Mouse (Mus musculus): Measurements from ENCODE around the gene Vsir.

Gene Vsir

DNA sequence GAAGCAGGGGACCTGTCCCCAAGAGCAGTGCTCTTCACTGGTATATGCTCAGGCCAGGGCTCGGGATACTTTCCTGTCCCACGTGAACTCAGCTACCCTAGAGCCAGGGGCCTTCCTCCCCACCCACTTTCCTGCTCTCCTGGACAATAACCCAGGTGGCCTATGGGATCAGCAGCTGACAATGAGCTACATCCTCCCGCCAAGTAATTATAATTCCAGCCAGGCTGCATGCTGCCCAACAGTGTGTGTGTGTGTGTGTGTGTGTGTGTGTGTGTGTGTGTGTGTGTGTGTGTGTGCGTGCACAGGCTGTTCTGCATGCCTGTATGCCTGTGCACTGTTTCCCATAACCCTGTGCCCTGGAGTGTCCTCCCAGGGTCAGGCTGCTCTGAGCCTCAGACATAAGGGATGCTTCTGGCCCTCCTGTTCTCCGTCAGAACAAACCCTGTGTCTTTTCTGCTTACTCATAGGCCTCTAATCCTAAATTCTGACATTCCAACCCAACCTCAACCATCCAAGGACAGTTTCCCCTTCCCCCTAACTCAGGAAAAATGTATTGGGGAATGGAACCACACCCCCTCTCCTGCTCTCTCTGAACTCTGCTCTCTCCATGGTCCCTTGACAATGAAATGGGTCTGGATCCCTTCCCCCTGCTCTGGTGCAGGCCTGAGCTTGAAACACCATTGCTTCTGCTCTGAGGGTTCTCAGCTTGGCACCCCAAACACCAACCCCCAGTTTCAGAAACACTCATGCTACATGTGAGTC lies 6.8 kb downstream of the Vsir start:
- no peak for DNase-seq (ENCODE audit: low spot score in 2 of 2)

DNA sequence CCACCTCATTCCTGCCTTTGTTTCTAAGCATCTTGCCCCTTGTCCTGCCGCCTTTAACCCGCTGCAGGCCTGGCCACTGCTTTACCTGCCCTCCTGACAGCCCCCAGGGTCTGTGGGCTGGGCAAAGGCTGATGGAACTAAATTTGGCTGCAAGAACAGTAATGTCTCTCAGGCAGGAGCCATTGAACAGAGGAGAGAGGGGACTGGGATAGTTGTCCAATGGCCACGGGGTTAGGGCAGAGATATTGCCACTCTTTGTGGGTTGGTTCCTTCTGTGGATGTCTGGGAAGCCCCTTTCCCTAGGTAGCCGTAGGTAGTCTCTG lies 7.3 kb downstream of the Vsir start:
- no peak for DNase-seq (ENCODE audit: low spot score in 2 of 2)

DNA sequence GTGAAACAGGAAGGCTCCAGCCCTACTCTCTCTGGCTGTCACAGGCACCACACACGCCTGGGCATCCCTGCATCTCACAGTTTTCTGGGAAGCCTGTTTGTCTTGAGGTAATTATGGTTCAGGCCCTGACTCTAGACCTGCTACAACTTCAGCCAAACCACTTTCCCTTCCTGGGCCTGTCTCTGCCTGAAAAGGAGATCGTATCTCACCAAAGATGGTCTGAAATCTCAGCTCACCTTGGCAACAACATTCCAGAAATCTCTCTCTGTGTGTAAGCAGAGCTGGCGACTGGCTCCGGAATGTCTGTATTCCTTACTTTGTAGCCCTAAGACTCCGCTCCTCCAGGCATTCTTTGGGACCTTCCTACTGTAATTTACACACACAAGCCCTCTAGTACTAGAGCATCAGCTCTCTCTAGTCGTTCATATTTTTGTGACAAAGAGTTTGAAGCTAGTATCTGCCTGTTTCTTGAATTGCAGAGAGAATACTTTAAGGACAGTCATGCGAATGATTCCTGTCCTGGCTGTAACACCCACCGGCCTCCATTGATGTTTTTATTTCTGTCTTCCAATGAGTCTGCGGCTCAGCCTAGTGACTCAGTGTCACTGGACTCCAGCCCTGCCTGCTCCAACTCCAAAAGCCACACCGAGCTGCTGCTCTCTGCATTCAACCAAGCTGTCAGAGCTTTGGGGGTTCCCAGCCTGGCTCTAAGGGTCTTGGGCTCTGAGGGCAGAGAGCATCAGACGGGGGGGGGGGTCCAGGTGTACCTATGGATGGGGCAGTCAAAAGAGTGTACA lies 8.4 kb downstream of the Vsir start:
- DNase-seq (ENCODE audit: low spot score in 2 of 2): no peak

DNA sequence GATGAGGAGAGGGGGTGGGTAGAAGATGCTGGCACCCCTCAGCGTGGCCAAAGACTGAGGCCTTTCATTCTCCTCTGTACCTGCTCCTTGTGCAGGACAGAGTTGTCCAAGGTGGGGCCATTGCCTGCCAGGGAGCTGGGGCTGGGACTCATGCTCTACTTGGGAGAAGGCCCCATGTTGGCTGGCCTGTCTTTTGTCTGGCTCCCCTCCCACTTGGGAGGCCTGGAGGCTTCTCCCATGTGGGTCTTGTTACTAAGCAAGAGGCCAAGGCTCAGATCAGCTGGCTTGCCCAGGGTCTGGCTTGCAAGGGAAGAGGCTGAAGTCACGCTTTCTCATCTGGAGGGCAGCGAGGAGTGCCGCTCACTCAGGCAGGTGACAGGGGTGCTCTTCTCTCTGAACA lies 10.8 kb downstream of the Vsir start:
- no peak for DNase-seq (ENCODE audit: low spot score in 2 of 2)

DNA sequence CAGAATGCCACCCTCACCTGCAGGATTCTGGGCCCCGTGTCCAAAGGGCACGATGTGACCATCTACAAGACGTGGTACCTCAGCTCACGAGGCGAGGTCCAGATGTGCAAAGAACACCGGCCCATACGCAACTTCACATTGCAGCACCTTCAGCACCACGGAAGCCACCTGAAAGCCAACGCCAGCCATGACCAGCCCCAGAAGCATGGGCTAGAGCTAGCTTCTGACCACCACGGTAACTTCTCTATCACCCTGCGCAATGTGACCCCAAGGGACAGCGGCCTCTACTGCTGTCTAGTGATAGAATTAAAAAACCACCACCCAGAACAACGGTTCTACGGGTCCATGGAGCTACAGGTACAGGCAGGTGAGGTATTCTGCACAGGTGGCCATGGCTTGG lies 11.2 kb downstream of the Vsir start:
- DNase-seq (ENCODE audit: low spot score in 2 of 2): no peak

DNA sequence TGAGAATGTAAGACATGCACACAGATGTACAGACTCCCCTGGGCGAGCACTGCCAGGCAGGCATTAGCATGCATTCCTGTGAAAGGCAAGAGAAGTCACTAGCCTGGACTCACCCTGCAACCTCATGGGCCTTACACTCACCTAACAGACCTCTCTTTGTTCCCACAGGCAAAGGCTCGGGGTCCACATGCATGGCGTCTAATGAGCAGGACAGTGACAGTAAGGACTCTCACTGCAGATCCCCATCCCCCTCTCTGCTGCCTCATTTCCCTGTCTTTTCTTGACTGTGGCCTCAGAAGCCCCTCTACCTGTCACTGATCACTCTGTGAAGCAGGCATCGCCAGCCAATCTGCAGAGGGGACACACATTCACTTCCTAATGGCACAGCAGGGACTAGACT lies 12.1 kb downstream of the Vsir start:
- no peak for DNase-seq (ENCODE audit: low spot score in 2 of 2)

DNA sequence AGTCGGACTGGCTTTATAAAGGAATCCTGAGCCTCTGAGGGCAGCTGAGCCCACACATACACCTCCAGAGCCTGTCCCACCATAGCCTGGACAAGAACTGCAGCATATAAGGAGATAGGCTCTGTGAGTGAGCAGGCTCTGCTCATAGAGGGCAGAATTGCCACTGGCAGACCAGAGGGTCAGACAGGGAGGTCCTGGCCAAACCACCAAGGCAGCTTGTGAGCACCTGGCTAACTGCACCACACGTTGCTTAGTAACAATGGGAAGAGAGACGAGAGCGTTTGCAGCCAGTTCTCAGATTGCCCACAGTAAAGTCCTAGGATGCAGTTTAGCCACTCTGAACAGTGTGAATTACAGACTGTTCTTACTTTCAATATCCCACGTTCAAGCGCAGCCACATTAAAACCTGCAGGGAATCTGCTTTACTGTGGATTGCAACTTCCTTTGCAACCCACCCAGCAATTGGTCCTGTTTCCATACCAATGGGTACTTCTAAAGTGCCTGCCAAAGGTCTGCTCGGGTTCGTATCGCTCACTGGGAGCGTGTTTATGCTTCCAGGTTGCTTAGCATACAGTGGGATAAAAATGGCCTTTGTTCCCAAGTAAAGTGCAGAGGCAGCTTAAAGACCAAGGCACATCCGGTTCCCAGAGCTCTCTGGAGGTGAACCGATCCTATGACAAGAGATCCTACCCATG lies 15.1 kb downstream of the Vsir start:
- no peak for DNase-seq (ENCODE audit: low spot score in 2 of 2)

DNA sequence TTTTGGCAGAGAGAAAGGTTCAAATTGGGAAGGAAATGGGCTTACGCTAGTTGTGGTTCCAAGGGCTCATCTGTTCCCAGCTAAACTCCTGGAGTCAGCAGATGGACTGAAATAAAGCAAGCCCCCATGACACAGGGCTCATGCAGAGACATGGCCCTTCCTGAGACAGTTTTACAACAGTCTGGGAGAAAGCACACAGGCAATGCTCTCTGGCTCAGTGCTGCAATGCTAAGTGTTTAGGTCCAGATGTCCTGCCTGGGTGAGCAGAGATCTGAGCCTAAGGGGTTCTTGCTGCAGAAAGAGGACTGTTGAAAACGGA lies 15.6 kb downstream of the Vsir start:
- DNase-seq (ENCODE audit: low spot score in 2 of 2): no peak

DNA sequence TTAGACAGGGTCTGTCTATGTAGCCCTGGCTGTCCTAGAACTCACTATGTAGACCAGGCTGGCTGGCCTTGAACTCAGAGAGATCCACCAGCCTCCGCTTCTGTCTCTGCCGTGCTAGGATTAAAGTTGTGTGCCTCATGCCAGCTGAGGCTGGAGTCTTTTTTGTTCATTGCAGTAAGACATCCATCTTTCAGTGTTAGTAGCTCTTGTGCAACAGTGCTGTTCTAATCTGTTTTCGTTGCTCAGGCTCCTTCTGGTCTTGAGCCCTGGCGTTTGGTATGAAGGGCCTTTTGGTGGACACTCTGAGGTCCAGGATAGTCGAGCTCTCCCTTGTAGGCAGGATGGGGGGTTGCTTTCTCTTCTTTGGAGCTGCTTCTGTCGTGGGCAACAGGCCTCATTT lies 16.8 kb downstream of the Vsir start:
- no peak for DNase-seq (ENCODE audit: low spot score in 2 of 2)

DNA sequence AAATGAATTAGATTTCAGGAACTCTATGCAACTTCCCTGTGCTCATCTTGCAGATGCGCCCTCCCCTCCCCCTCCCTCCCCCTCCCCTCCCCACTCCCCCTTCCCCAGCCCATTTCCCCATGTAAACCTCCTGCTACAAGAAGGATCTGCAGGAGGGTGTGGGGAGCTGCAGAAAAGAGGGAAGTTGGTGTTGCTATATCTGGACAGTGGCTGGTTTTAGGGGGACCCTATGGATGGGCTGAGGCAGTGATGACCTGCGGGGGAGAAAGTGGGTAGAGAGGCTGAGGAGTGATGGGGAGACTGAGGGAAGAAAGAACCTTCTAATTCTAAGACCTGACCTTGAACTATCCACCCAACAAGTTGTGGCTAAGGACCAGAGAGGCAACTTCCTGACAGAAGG lies 20.5 kb downstream of the Vsir start:
- no peak for DNase-seq (ENCODE audit: low spot score in 2 of 2)

DNA sequence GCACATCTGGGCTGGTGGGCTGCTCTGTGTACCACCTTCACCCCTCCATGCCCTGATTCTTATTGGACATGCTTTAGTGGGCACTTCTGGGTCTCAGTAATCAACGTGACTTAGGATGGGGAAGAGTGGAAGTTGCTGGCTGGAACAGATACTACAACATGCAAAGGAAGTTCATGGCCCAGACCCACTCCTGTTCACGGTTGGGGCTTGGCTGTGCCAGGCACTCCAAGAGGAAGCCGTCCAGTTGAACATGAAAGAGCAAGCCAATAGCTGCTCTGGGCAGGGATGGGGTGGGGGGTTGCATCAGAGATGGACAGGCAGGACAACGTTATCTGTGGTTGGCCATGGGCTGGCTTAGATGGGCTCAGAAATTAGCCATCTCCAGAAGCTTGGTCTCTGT lies 21.3 kb downstream of the Vsir start:
- no peak for DNase-seq (ENCODE audit: low spot score in 2 of 2)

DNA sequence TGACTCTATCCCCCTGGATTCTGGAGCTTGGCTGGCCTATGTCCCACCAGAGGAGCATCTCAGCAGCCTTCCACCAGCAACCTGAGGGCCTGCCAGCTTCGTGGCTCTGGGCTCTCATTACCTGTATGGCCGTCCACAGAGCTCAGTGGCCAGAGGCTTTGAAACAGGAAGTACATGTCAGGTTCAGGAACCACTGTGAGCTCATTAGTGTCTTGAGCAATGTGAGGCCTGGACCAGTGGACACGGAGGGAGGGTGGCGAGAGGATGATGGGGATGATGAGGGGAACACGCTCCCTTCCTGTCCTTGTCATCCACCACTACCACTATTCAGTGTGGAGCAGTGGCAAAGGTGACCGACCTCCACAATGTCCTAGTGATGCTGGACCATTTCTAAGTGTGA lies 22.8 kb downstream of the Vsir start:
- no peak for DNase-seq (ENCODE audit: low spot score in 2 of 2)

DNA sequence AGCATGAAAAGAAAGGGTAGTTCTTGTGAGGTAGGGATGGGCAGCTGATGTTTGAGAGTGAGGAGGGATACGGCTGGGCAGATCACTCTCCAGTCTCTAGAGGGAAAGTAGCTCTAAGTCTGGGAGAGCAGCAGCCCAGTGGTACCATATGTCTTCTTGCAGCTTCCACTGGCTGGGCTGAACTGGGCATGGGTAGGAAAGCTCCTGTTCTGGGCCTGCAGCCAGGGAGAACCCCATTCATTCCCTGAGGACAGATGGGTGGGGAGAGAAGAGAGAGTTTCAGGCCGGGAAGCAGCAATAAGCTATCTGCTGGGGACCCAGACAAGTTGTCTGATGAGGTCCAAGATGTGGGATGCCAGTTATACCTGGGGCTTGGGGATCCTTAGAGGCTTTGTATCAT lies 23.4 kb downstream of the Vsir start:
- DNase-seq (ENCODE audit: low spot score in 2 of 2): no peak

DNA sequence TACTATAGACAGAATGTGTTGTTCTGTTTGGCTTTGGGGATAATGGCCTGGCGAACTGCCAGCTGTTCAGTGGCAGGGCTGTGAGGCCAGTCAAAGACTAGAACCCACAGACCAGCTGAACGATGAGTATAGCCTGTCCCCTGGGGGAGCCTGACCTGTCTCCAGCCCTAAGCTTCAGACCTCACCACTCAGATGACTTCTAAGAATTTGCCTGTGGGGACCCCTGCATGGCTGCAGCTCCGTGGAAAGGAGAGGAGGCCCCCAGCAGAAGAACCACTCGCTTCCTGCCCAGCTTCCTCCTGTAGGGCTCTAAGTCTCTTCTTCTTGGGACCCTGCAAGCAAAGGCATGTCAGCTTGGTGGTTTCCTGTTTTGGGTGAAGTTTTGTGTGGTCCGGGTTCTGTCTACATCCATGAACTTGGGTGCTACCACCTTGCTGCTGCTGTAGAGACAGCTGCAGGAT lies 24.0 kb downstream of the Vsir start:
- DNase-seq (ENCODE audit: low spot score in 2 of 2): peak; percentile 67 to 69

DNA sequence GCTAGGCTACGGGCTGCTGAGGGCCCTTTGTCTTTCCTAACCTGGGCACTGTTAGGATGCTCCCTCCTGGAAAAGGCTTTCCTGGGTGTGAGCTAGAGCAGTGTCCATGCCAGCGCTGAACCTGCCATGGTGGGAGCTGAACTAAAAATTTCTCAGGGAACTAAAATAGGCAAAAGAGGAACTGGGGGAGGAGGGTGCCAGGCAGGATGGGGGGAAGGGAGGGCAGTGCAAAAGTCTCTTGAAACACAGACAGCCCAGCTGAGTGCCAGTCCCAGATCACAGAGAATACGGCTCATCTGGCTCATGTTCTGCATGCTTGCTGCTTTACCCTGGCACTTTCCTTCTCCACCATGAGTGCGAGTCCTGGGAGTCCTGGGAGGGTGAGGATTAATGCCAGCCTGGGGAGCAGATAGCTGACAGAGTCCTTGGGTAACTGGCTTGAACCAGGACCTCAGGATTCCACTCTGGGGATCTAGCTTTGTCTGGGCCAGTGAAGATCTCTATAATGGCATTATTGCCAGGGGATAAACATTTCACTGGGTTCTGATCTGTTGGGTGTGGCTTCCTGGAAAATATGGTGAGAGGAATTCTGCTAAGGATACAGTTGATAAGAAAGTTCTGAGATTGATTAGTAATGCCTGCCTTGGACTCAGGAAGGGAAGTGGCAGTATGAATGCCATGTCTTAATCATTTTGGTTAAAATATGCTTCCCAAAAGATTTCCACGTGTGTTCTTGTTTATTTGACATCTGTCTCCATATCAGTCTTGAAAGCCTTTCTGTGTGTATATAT lies 25.1 kb downstream of the Vsir start:
- peak; percentile 51 to 63 for DNase-seq (ENCODE audit: low spot score in 2 of 2)

DNA sequence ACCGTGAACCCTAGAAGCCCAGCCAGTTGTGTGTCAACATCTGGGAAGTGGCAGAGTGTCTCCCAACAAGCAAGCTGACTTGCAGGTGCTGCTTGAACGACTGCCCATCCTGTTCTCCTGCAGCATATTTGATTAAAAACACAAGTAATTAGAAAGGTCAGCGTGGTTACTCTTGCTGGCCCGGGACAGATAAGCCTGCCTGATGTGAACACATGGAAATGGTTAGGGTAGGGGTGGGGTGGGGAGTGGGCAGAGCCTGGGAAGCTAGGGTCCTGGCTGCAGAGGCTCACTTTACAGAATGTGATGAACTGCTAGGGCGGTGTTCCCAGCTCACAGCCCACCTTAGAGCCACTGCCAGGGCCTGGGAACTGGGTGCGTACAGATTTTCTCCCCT lies 26.9 kb downstream of the Vsir start:
- DNase-seq (ENCODE audit: low spot score in 2 of 2): no peak

DNA sequence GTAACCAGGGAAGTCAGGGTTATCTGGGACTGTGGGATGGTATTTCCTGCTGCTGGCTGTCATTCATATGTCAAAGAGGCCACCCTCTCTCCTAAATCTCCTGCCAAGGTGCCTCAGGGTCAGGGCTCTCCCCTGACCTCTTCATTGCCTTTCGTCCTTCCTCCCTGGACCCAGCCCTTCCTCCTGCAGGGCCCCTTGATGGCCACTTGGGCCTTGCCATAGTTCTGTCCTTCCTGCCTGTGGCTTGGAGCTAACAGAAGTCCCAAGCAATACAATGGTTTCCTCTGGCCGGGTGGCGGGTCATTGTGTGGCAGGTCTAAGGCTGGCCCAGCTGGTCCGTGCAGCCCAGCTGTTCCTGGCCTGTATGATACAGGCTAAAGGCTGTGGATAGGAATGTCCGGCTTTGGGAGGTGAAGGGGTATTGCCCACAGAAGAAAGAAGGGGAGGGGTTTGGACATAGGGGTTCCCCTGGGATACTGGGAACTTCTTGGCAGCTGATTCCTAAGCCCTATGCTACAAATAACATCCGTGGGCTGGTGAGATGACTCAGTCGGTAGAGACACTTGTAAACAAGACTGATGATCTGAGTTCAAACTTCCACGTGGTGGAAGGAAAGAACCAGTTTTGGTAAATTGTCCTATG lies 27.4 kb downstream of the Vsir start:
- DNase-seq (ENCODE audit: low spot score in 2 of 2): no peak

DNA sequence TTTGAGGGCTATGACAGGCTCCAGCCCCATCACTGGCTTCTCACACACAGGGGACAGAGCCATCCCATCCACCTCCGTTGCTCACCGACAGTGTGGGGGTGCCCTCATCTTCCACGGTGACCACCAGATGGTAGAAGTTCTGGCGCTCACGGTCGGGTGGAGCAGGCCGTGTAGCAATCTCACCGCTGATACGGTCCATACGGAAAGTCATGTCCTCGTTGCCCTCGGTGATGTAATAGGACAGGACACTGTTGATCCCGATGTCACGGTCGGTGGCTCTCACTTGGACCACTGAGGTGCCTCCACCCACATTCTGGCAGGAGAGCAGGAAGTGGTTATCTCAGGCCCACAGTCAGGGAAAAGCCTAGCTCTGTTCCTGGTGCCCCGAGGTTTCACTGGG lies 30.1 kb downstream of the Vsir start:
- no peak for DNase-seq (ENCODE audit: low spot score in 2 of 2)

DNA sequence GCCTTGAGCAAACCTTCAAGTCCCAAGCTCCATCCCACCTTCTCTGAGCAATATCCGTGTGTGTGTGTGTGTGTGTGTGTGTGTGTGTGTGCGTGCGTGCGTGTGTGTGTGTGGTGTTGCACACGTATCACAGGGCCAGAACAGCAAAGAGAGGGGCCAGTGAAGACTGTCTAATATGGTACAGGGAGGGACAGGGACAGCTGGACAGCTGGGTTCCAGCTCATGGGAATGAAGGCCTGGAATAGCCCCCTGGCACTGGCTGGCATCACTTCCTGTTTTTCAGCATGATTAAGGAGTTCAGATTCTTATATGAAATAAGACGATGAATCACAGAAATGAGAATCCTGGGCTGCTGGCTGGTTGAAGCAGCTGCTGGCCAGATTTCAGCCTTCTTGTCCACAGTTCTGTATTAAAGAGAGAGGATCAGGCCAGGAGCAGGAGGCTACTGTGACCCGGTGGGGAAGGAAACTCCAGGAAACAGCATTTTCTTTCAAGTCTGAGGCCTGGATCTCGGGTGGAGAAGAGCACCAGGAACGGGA lies 32.8 kb downstream of the Vsir start:
- DNase-seq (ENCODE audit: low spot score in 2 of 2): no peak

DNA sequence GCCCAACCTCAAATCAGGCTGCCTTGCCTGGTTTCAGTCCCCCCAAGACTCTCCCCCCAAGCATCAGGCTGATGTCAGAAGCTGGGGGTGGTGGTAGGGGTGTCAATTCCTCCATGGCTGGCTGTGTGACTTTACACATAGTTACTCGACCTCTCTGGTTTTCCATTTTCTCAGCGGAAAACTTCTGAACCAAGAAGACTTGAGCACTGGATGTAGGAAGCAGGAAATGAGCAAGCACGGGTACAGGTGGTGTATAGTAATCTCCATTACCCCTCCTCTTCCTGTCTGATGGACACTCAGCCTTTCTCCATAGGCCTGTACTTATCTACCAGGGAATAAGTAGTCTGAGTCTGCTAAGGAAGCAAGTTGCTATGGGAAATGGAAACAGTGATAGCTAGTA lies 33.6 kb downstream of the Vsir start:
- no peak for DNase-seq (ENCODE audit: low spot score in 2 of 2)

DNA sequence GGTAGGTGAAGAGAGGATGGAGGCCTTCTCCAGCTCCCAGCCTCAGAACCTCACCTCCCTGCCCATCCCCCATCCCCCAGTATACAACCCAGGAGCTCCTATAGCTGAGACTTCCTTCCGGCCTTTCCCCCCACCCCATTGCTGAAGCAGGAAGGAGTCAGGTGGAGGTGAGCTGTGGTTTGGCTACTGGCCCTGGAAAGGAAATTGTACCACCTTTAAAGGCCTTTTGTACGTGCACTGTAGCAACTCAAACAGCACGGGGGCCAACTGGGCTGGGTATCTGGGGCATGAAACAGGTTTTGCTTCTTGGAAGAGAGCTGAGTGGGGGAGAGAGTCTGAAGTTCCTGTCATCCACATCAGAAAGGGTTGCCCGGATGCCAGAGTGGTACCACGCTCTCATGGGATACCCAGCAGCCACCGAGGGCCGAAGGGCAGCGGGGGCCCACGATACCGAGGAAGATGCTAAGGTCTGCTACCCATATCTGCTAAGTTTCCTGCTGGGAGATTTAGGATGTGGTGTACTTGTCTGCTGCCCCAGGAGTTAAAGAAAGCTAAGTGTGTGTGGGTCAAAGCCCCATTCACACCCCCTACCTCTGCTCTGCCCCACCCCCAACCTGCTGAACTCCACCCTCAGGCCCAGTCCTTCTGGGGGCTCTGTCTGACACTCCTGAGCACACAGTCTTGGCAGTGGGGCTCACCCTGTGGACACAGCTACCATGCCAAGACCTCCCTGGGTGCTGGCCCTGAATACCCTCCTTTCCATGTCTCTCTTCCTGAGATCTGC lies 34.7 kb downstream of the Vsir start:
- DNase-seq (ENCODE audit: low spot score in 2 of 2): peak; percentile 72 to 81

All from thymus, postnatal 10 days (tissue).